Mouse (Mus musculus): Measurements from ENCODE around the gene Arr3.

Gene Arr3

DNA sequence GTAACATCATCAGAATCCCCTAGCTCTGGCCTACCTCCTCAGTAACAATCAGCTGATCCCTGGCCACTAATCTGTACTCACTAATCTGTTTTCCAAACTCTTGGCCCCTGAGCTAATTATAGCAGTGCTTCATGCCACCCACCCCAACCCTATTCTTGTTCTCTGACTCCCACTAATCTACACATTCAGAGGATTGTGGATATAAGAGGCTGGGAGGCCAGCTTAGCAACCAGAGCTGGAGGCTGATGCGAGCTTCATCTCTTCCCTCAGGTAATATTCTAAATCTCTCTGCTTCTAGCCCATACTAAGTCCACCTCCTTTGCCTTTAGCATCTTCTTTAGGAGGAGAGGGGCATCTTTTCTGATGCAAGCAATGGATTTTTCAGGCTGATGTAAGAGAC is at the start of gene Arr3:
TSS of gene Arr3 (plus strand) at position 184 of the 400 bp plus-strand sequence.
- no peak for DNase-seq

DNA sequence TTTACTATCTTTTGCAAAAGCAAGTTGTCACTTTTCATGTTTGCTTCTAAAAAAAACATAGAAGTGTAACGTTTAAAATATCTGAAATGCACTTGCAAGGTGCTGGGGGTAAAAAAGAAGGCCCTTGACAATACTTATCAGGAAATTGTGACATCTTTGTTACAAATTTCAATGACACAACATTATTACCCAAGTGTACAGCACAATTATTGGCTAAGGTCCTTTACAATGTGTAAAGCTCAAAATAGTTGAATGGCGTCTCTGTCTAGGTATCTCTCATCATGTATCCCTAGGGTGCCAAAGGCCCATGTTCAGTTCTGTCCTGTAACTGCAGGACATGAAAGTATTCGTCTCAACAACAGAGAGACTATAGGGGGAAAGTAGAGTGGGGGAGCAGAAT is 49.3 kb upstream of the Arr3 start:
- no peak for DNase-seq

DNA sequence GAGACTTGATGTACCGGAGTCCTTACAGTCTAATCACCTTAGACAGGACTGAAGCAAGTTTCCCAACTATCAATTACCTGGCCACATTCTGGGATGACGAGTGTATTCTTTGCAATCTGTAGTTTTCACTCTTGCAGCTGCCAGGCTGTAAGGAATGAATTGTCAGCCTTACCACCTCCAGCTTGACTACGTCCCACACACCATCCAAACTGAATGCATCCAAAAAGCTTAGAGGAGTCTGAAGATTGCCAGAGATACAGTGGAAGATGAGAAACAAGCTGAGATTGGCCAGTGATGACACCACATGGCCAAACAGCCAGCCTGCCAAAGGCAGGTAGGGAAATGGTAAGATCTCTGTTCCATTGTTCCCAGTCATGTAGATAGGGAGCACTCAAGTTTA is 39.6 kb upstream of the Arr3 start:
- DNase-seq: no peak

DNA sequence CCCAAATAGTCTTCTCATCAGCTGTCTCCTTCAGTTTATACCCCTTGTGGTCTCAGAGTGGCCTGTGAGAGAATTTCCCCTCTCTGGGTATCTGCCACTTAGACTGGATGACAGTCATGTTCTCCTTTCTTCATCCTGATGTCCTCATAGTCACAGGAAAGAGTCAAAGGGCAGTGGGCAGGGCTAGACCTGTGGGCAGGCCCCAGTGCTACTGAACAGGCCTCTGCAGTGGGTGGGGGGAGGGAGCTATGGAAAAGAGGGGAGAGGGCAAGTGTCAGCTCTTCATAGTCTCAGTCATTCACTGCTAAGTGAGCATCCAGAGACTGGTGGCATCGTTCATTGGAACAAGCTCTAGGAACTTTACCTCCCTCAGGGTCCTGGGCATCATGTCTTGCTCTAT is 33.3 kb upstream of the Arr3 start, which contains the start of gene Awat1:
TSS of gene Awat1 (plus strand) at position 301 of the 400 bp plus-strand sequence.
- DNase-seq: no peak

DNA sequence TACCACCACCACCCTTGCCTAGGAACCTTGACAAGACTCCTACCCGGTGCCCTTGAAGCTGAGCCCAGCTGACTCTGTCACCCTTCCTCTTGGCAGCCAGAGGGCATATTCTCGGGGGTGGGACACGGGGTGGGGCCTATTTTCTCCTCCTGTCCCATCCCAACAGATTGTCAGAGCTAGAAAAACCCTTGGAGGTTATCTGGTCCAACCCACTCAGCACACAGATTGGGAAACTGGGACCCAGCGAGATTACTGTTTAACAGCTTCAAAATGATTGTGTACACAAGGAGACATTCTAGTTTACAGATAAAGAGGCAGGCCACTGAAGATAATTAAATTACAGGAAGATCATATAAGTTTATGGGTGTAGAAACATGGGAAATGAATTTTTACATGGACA is 10.5 kb upstream of the Arr3 start, which contains the start of gene P2ry4:
TSS of gene P2ry4 (minus strand) at position 79 of the 400 bp plus-strand sequence.
- no peak for DNase-seq

DNA sequence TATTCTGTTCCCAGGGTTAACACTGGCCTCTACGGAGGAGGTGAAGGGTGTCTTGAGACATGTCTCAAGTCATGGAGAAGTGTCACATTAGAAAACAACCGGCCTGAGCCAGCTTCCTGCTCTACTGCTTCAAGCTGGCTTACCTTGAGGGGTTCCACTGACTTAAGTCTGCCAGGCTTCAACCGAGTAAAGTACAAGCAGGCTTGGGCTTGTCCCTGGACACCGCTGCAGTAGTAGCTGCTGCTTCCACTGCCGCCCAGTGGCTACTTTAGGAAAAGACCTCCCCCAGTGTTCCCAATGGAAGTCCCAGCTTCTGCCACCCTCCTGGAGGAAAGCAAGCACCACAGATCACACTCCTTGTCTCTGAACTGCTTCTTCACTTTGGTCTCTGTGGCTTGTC is 7.9 kb upstream of the Arr3 start:
- DNase-seq: peak; percentile 49 to 76

DNA sequence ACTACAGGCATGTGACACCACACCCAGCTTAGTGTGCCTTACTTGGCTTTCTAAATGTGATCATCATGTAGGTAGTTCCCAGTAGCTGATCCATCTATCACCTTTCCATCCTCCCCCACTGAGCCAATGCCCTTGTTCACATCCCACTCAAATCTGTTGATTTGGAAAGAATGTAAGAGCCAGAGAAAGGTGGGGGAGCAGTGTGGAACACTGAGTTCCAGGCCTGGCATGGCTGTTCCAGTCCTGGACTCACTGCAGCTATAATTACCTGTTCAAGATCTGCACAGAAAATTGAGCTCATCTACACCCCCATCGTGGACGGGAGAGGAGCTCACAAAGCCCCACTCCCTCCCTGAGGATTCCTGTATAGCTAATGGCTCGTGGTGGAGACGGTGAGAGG is 5.5 kb upstream of the Arr3 start:
- DNase-seq: no peak

DNA sequence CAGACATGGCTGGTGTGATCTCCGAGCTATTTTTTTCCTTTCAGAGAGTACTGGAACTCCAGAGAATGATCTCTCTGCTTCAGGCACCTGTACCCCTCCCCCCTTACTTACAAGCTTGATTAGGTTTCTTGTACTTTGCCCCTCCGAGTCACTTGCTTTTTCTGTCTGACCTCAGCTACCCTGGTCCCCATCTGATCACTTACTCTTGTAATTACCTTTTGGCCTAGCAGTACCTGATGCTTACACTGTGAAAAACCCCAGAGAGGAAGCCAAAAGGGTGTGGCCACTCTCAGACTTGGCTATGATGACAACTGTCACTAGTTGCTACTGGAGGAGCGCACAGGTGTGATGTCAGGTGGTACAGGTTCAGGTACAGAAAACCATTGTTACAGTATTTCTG is 13.2 kb downstream of the Arr3 start:
- peak in 1 of 2 experiments; percentile 8 for DNase-seq

DNA sequence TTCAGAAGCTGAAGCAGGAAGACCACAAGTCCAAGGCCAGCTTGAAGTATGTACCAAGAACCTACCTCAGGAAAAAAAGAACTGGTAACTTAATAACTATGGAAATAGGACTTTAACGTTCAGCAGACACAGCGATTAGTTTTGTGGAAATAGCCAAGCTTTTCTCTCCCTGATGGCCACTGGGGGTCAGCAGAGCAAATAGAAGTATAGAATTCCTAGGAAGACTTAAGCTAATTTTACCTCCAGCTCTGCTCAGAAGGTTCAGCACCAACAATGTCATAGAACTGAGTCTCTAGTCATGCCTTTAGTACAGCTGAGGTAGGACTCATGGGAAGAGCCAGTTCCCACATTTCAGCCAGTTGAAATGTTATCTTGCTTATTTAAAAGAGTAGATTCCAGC is 16.1 kb downstream of the Arr3 start:
- DNase-seq: peak; percentile 26 to 44

DNA sequence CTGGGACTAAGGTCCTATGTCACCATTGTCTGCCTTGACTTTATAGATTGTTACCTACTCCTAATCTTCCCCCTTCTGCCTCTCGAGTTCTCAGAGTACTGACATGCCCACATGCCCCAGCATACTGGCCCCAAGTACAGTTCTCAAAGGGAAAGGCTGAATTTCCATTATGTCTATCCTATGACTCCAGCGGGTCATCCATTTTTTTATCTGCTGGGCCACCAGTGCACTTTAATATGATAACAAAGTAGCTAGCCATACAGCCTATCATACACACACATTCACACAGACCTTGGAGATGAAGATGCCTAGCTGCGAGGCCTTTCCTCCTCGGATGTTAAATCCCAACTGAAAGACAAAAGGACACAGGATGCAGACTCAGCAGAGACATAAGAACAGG is 18.9 kb downstream of the Arr3 start:
- no peak for DNase-seq

DNA sequence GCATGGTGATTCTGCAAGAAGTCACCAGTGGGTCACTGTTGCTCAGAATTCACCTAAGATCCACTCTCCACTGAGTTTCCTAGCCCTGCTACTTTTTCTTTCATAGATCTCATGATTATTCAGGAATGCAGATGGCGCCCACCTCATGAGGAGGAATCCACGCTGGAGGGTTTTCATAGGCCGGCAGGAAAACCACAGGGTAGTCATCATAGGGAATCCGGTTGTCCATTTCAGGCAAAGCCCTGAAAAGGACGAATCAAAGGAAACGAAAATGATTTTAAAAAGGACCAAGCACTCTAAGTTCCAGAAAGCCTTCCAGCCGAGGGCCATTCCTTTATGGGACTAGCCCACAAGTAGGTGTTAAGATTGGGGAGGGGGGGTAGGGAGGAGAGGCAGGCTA is 19.8 kb downstream of the Arr3 start:
- no peak for DNase-seq

DNA sequence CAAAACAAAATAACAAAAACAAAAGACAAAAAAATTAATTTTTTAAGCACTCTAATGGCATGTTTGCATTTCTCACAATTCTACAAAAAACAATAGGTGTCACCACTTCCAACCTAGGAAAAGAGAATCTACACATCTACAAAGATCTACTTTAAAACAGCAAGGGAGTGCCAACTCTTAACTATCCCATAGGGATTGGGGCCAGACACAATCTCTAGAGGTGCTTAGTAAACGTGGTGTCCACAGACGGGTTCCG is 20.2 kb downstream of the Arr3 start, which contains the start of gene Kif4:
TSS of gene Kif4 (plus strand) at position 192 of the 256 bp plus-strand sequence.
- no peak for DNase-seq

DNA sequence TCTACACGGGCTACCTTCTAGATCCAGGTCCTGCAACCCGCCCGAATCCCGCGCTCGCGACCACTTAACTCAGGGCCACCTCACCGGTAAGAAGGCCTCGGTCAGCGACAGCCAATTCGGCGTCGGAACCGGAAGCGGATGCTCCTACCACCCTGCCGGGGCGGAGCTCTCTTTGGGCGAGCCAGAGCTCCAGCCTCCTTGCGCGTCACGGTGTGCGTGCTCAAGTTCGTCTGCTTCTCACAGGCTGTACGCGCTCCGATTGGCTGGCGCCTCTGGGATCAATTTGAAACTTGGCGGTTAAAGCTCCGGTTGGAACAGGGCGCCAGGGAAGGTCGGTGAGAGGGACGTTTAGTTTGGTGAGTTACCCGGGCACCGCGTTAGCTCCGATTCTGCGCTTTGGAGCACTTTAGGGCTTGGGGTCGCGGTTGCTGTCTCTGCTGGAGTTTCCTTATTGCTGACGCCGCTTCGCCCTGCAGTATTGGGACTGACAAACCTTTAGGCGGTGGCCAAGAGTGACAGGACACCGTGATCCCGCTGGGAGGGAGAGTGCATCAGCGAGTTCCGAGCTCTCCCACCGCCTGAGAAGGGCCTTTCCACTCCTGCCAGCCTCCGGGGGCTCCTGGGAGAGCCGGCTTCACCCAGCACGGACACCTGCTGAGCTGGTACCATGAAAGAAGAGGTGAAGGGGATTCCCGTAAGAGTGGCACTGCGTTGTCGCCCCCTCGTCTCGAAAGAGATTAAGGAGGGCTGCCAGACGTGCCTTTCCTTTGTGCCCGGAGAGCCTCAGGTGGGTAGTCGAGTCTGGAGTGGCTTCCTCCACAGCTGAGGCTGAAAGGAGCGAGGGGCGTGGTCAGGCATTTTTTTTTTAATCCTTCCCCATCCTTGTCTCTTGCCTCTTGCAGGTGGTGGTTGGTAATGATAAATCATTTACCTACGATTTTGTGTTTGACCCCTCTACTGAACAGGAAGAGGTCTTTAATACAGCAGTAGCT is 20.8 kb downstream of the Arr3 start, which contains the start of gene Pdzd11:
TSS of gene Pdzd11 (minus strand) at position 767 of the 992 bp plus-strand sequence.
- DNase-seq: peak; percentile 93 to 95

DNA sequence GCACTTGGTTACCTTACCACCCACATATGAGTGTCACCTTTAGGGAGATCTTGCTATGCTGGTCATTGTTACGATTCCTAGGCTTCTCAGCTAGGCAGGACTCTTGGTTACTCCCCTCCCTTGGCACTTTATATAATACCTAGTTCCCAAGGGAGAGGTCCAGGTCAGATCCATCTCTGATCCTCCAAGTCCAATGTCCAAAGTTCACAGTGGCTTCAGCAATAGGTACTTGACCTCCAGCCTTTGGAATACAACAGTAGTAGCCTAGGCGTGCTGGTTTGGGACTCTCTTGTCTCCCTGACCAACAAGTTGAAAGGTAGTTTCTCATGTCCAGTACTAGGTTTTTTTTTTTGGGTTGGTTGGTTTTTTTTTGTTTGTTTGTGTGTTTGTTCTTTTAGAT is 23.8 kb downstream of the Arr3 start:
- peak; percentile 9 to 41 for DNase-seq

DNA sequence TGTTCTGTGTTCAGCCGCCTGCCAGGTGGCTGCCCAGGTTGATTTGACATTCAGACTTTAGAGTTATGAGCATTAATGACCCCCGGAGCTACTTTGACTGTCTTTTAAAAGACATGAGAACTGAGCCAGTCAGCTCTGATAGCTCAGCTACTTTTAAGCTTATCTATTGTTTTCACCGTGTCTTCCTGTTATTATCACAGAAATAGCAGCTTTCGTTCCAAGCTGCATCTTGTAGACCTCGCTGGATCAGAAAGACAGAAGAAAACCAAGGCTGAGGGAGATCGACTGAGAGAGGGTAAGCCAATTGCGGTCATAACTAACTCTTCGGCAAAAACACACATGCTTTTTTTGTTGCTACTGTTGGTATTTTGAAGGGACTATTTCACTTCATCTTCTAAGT is 33.2 kb downstream of the Arr3 start:
- no peak for DNase-seq

DNA sequence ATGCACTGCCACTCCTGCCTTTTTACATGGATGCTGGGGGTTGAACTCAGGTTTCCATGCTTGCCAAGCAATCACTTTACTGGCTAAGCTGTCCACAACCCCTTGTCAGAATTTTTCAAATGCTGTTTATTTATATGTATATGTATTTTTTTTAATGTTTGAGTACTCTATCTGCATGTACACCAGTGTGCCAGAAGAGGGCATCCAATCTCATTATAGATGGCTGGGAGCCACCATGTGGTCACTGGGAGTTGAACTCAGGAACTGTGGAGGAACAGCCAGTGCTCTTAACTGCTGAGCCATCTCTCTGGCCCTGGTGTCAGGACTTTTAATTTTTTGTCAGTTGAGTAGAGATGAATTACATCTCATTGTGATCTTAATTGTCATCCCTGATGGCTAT is 47.6 kb downstream of the Arr3 start:
- DNase-seq: peak in 1 of 2 experiments; percentile 3

DNA sequence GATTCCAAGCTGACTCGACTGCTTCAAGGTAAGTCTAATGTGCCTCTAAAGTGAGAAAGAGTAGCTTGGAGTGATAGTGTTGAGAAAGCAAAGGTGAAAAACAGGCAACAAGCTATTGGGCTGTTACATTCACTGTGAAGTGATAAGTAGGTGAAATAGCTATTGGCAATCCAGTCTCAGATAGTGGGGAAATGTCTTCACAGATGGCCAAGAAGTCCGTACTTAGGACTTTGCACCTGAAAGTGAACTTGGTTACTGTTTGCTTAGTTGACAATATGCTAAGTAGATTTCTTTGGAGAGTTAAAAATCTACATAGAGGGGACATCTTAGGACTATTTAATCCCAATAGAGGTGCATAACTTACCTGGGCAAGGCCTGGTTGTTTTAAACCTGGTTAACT is 59.5 kb downstream of the Arr3 start:
- DNase-seq: peak; percentile 2 to 17

Data from kidney, postnatal 36 days (tissue).